Mouse (Mus musculus): ENCODE measurements at regions not wholly inside any gene's neighbourhood (a gene's known extent, or its start where the extent isn't known, plus 50 kb on each side); places are given as distances from the start of the nearest gene placed in this dataset.

DNA sequence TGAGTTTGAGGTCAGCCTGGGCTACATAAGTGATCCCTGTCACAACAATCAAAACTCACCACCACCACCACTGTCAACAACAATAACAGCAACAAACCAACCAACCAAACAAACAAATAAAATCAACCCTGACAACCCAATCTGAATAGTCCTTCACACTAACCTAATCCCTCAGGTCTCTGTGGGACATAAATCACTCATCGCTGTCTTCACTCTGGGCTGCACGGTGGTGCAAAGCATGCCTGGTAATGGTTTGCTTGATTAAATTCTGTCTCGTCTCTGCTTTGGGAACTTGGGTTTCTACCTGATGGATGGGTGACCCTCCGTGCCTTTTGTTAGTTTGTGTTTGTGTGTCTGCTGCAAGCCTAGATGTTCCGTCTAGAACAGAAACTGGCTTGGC is 100.6 kb downstream of the Slc17a6 start:
- DNase-seq (ENCODE audit: low spot score) = no peak

DNA sequence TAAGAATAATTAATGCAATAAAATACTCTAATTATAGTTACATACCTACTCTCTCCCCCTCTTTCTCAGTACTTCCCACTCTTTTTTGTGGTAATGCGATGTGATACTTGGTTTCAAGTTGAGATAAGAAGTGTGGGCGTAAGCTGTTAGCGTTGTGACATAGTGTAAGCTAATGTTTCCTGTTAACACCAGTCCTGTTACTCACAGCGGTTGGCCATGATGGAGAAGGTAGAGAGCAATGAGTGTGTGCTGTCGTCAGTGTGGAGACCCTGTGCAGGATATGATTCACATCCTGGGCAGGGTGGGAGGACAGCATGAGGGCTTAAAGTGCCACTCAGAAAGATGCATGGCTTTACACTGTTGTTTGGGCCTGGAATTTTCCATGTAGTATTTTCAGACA is 102.1 kb downstream of the Slc17a6 start:
- DNase-seq (ENCODE audit: low spot score) = peak; percentile 31

DNA sequence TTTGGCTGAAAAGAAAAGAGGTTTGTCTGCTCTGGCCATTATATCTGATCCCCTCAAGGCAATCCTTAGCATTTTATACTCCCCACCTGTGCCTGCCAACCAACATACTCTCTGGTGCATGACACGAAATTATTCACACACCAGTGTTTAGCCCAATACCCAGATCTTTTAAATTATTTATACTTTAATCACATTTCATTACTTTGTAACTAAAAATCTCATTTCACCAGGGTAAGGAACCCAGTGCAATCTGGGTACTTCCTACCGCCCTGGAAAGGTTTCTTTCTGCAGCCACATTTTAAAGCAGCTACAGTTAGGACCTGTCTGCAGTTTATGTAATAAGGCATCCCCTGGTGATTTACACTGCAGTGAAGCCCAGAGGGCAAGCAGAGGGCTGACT is 114.5 kb downstream of the Slc17a6 start:
- no peak for DNase-seq (ENCODE audit: low spot score)

DNA sequence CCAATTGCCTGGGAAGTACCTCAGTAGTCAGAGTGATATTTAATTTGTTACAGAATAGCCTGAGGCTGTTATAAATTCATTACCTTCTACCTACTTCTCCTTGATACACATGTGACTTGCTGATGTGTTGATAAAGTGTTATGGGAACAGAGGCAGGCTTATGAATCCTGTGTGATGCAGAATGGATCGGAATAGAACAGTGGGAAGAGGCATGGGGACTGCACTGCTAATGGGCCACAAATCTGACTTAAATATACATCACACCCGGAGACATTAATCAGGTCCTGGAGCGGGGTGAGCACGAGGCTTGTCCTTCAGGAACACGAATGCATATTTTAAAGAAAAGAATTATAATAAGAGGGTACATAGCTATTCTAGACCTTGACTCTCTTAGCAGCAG is 117.8 kb downstream of the Slc17a6 start:
- no peak for DNase-seq (ENCODE audit: low spot score)

DNA sequence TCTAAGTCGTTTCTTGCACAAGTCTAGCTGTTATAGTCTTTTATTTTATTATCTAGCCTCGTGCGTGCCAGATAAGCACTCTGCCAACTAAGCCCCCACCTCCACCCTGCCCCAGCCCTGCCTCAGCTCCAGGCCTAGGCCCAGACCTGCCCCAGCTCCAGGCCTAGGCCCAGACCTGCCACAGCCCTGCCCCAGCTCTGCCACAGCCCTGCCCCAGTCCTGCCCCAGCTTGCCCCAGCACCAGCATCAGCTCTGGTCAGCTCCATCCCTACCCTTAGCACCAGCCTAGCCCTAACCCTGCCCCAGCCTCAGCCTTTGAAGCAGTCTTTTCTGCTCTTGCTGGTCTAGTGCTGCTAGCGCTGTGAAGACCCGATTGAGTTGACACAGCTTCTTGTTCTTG is 119.1 kb downstream of the Slc17a6 start:
- DNase-seq (ENCODE audit: low spot score) = no peak

DNA sequence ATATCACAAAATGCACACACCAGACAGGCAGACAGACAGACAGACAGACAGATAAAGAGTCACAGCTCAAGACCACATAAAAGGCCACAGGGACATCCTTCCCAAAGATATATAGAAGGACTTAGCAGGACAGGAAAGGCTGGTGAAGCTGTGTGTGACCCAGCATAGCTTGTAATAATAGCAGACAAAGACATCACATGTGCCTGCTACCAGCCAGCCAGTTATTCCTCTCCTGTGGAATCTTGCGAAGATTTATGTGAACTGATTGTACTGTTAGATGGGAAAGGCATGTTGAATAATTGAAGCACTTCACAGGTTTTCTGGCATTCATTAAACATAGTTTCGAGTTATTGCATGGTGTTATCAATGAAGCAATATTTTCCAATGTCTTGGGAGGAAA is 119.1 kb upstream of the Gas2 start:
- no peak for DNase-seq (ENCODE audit: low spot score)

DNA sequence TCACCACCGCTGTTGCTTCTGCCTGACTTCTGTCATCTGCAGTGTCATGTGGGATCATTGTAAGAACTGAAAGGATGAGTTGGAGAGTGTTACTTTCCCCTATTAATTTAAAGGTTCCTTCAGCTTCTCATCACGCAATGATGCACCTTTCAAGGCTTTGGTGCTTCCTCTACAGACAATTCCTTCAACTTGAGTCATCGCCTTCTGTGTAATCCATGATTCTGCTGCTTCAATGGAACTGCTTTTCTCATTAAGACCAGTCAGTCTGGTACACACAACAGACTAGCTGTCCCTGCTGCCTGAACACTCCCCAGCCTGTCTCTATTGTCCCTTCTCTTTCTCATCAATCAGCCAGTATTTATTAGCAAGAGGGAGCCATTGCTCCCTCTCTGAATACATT is 116.2 kb upstream of the Gas2 start:
- DNase-seq (ENCODE audit: low spot score) = no peak

DNA sequence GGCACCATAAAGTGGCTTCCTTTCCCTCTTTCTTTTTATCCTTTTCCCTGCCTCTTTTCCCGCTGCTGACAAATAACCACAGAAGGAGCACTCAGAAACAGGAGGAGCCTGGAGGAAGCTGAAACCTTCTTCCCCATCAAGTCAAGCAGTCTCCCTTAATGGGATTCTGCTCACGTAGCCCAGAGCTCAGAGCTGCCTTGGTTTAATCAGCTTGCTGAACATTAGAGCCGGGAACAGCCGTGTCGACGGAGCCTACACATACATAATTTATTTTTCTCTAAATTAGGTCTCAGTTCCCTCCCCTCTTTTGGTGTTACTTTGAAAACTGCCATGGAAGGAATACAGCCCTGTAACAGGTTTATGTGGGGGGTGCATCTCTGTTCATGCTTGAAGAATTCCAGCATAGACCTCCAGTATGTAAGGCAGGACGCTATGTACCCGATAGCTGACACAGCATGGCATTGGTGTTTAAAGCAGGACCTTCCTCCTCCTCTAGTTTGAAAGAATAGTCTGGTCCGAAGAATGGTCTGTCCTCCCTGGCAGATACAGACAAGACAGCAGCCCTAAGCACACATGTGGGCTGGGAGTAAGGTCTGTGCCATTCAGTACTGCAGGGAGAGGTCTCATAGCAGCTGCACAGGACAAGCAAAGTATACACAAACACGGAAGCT is 113.0 kb upstream of the Gas2 start:
- no peak for DNase-seq (ENCODE audit: low spot score)

DNA sequence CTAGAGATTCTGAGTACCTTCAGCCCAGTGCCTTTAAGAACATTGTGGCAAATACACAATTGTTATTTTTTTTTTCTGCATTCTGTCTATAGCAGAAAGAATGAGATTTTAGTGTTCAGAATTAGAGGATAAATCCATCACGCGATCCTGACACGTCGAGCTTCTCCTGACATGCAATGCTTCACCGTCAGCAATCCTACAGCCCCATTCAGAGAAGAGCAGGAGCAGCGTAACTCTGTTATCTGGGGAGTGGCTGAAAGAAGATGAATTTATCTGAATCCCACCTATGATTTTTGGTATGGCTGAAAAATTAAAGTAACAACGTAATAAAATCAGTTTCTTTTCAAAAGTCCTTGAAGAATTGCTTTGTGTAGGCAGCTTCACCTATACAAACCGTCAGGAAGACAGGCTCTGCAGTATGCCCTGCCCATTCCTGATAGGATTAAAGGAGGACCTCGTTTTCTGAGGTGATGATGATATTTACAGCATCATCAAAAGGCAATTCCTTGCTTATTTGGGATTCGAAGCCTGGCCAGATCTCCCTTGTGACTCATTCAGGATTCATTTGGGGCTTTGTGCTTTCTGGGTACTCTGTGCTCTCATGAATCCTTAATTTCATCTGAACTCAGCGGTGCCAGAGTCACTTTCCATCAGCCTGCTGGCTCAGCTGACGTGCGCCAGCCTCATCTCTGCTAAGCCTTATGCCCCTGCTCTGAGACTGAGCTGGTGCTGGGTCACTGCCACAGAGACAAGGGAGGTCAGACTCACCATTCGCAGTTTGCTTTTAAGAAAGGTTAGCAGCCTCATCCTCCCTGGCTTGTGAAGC is 112.3 kb upstream of the Gas2 start:
- no peak for DNase-seq (ENCODE audit: low spot score)

DNA sequence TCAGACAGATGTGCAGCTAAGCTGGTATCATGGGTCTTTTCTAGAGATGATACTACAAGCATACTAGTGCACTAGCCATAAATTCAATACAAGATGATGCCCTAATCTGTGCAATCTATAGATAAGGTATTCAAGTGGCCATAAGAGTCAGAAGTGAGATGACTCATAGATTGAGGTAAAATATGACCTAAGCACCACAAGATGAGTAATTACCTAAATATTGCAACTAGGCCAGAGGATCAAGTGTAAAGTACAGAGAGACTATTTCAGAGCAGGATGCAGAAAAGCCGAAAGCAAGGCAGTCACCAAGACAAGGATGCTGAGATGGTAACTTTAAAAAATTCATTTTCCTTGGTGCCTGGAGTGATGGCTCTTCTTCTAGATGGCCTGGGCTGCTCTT is 111.5 kb upstream of the Gas2 start:
- no peak for DNase-seq (ENCODE audit: low spot score)

DNA sequence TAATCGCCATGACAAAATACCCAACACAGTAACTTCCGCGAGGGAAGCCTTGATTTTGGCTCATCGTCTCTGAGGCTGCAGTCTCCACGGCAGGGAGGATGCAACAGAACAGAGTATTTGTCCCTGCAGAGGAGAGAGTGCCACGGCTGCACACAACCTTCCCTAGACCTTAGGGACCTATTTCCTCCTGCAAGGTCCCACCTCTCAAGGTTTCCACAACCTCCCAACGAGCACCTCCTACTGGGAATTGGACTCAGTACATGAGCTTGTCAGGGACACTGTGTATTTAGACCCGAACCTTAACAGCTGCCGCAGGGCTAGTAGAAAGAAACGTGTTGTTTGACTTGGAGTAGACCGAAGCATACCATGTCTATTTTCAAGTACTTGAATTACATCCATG is 108.8 kb upstream of the Gas2 start:
- no peak for DNase-seq (ENCODE audit: low spot score)

DNA sequence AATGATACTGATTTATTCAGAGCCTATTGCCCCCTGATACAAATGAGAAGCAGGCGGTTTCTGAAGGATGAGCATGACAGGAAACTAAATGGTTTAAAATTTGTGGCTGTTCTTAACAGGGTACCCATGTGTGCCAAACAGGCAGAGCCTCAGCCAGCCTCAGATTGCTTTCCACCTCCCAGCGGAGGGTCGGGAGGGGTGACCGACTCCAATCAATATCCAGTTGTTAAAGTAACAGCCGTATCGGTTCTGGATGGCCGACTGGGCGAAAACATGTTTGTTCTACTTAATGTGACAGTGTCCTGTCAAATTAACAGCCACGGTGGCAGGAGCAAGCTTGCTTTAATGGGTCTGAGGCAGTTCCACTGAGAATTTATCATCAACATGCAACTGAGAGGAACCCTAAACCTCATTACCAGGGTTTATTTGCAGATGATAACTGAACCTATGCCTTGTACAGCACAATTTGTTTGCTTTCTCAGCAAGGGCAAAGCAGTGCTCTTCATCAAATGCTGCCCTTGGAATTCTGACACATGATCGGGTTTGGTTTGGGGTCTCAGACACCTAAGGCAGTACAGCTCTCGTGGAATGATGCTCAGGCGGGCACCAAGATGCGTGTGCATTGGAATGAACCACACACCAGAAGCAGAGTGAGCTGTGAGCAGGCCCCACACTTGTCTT is 107.5 kb upstream of the Gas2 start:
- no peak for DNase-seq (ENCODE audit: low spot score)

DNA sequence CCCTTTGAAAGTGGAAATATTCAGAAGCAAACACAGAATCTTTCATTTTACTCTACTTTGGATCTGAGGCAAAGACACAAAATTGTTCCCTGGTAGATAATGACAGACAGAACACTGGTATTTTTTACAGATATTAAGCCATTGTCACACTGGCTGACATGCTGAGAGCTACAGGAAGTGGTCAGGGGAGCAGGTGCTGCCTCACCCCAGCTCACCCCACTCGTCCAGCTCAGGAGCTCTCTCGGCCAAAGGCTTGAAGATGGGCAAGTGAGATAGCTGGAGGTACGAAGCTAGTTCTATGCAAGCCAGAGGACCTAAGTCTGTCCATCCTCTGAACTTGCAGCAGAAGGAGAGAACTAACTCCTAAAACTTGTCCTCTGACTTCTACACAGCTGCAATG is 105.6 kb upstream of the Gas2 start:
- no peak for DNase-seq (ENCODE audit: low spot score)

DNA sequence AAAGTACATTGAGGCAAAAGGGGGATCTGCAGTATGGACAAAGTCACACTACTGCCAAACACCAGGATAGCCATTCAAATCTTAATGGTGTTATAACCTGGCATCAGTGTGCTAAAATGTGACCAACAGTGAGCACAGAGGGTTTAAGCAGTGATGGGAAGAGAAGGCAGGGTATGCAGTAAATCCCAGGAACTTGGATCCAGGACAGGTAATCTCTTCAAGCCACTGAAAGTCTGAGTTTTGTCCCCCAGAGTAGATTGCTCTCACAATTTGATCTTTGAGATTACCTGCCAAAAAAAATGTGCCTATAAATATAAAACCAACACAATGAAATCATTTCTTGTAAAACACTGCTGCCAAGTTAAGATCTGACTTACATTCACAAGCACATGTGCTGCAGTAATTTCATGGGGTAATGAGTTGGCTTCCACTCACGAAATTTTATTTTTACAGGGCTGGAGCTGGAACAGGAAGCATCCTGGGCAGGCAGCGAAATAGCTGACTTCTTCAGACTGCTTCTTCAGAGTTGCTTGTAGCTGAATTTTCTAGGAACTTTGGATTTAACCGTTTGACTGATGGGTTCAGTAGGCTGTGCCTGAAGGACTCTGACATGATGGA is 102.2 kb upstream of the Gas2 start:
- DNase-seq (ENCODE audit: low spot score) = no peak

DNA sequence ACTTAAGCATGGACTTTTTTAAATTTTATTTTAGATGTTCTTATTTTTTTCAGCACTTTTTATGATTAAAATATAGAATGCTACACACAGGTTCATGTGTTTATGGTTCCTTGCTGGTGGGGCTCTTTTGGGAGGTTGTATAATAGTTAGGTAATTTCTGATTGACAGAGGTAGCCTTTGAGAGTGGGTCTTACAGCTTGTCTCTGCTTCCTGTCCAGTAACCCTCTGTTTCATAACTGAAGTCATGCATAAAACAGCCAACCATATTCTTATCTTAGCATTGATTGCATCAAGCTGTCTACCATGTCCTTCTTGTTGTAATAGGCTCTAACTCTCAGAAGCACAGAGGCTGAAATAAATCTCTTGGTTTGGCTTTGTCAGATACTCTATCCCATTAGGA is 94.7 kb upstream of the Gas2 start:
- no peak for DNase-seq (ENCODE audit: low spot score)

DNA sequence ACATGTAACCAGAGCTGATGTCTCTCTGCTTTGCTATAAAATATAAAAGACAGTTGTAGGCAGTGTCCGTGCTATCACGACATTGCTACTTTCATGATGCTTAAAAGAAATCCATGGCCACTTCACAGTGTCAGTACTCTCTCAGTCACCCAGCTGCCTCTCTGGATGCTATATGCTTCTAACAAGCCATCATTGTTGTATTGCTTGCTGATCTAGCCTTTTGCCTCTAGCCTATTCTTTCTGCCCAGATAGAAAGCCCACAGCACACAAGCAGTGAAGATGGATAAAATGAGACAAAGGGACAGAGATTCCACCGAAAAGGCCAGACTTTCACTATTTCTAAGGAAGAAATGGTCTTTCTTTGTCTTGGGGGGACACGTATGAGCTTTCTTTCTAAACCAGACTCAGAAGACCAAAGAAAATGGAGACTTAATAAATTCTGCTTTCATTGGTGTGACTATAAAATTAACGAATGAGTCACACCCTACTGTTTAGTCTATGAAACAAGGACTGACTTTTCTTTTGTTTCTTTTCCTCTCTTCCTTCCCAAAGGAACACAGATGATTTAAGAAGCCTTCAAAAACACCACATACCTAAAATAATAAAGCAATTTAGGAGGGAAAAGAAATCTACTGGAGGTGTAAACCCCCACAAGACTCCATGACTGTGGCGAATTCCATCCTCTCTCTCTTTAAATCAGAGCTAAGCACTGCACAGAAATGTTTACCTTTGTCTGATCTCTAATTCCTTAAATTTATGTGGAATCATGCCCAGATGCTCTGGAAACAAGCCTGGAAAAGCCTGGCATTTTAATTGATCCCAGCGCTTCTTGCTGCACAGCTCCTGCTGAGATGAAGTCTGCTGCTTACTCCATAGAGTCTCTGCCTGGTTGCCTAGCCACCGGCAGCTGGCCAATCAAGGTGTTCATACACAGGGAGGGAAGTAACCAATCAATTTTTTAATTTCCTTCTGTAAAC is 89.6 kb upstream of the Gas2 start:
- no peak for DNase-seq (ENCODE audit: low spot score)

DNA sequence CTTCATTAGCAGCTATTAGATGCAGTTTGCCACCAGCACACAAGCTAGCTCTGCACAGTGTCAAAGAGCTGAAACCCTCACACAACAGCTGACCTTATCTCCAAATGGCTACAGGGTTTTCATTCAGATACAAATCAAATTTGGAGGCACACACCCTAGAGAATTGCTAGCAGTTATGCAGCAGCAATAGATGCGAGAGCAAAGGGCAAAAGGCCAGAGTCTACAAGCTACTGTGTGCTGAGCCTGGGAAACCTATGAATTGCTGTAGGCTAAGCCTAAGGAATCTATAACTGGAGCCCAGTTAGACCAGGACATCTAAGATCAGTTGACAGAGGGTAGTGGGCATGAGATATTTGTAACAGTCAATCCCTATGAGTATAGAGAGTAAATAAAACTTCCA is 85.8 kb upstream of the Gas2 start:
- no peak for DNase-seq (ENCODE audit: low spot score)

DNA sequence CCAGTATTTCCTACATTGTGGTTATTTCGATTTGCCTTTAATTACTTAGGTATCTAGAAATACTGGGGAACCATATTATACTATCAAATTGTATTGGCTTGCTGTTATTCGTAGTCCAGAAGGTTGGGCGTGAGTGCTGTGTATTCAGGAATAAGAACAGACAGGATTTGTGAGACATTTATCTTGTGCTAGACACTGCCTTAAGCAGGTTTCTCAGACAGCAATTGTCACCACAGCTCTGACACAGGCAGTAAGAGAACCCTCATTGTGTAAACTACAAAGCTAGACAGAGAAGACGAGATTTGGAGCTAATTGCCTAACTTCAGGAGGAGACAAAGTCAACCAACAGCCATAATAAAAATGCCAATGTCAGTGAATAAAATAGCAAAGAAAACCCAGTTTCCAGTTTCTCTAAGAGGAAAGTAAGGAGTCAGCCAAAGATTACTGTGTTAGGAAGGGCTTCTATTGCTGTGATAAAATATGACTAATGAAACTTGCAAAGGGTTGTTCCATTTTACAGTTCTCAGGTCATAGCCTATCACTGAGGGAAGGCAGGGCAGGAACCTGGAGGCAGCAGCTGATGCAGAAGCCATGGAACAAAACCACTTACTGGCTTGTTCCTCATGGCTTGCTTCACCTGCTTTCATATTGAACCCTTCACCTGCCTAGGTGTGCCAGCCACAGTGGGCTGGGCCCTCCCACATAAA is 78.6 kb upstream of the Gas2 start:
- DNase-seq (ENCODE audit: low spot score) = no peak

DNA sequence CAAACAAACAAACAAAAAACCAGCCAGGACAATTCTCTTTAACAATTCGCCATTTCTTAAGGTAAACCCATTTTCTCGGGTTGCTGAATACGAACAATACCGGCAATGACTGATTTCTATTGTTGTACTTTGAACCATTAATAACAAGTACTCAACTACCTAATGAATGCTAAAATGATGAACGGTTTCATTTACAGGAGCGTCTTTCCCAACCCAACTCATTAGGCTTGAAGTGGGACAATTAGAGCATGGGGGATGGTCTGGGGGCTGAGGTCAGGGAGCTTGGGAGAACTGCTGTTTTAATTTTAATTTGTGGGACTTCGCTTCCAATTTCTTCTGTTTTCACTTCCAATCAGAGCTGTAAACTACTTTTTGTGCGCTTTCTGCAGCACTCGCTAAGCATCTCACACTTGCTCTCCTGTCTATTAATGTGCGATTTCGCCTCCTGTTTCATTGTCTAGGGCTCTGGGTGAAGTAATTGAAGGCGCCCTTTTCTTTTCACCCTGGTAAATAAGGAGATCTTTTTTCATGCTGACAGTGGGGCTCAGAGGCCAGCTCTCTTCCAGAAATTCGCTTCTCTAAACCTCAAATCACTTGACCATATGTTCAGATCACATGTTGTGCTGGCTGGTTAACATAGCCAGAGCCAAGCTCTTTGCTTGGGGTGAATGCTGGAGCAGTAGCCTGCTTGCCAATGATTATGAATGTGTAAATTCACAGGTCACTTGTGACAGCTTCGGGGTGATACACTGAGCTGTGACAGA is 77.7 kb upstream of the Gas2 start:
- no peak for DNase-seq (ENCODE audit: low spot score)
